Mouse (Mus musculus) left cerebral cortex, postnatal 4 days (tissue): Measurements from ENCODE around the gene Kif18b. TPM values are rescaled to one million over a fixed set of nuclear protein-coding genes. Genes with fewer than 3 reads are reported as not detected.

Experiments
- DNase-seq: peaks from one replicate; pipeline ENCODE4 v3.0.0-alpha.2; 2022
- intact Hi-C: fragments of 180-260 bp; cut with DNase I; formaldehyde crosslinking; loops from one replicate; pipeline ENCODE4 v1.15.1; 2025
- total RNA-seq, 2 experiments: library from RNA; stranded (reverse); gene quantifications; 2 replicates each; pipeline ENCODE4 v1.2.3; 2021

Gene Kif18b
- 1 to 10 TPM; 3.7 to 4.1 TPM for total RNA-seq

GRCm38 (mm10) chr11:102924557-102925350 lies at the start of gene Kif18b:
Gene Kif18b, minus strand, starts transcription at chr11:102925124.
- DNase-seq = peak; percentile 98
- intact Hi-C loops = no loop called here

GRCm38 (mm10) chr11:102972326-102972725 lies 47.4 kb upstream of the Kif18b start:
- intact Hi-C loops = no loop called here
- no peak for DNase-seq

GRCm38 (mm10) chr11:102971604-102972003 lies 46.7 kb upstream of the Kif18b start:
- DNase-seq = peak; percentile 75
- intact Hi-C loops = no loop called here

GRCm38 (mm10) chr11:102964547-102965091 lies 39.7 kb upstream of the Kif18b start:
- DNase-seq = no peak
- intact Hi-C loops = no loop called here

GRCm38 (mm10) chr11:102963855-102964546 lies 39.1 kb upstream of the Kif18b start:
- intact Hi-C loops = no loop called here
- no peak for DNase-seq

GRCm38 (mm10) chr11:102963246-102963854 lies 38.4 kb upstream of the Kif18b start:
- no peak for DNase-seq
- intact Hi-C loops = no loop called here

- intact Hi-C loops = no loop called here
- DNase-seq = no peak
Observed at GRCm38 (mm10) chr11:102962861-102963245, 37.9 kb upstream of the Kif18b start.

- no peak for DNase-seq
- intact Hi-C loops = no loop called here
Observed at GRCm38 (mm10) chr11:102961082-102961481, 36.2 kb upstream of the Kif18b start.

- DNase-seq = no peak
- intact Hi-C loops = no loop called here
Observed at GRCm38 (mm10) chr11:102958870-102959269, 33.9 kb upstream of the Kif18b start.

- intact Hi-C loops = no loop called here
- no peak for DNase-seq
Observed at GRCm38 (mm10) chr11:102958431-102958830, 33.5 kb upstream of the Kif18b start.

GRCm38 (mm10) chr11:102957692-102958091 lies 32.8 kb upstream of the Kif18b start:
- DNase-seq = peak; percentile 73
- intact Hi-C loops = no loop called here

GRCm38 (mm10) chr11:102956962-102957614 lies 32.2 kb upstream of the Kif18b start:
- peak; percentile 69 for DNase-seq

GRCm38 (mm10) chr11:102952922-102953321 lies 28.0 kb upstream of the Kif18b start:
- intact Hi-C loops = no loop called here
- DNase-seq = no peak

More at GRCm38 (mm10) chr11:102956962-102957614, 32.2 kb upstream of the Kif18b start:
- intact Hi-C loops = no loop called here

- intact Hi-C loops = no loop called here
- DNase-seq = peak; percentile 70
Observed at GRCm38 (mm10) chr11:102948043-102948961, 23.4 kb upstream of the Kif18b start.

- intact Hi-C loops = no loop called here
- no peak for DNase-seq
Observed at GRCm38 (mm10) chr11:102946992-102947343, 22.0 kb upstream of the Kif18b start.

GRCm38 (mm10) chr11:102946265-102946991 lies 21.5 kb upstream of the Kif18b start, which contains the start of gene C1ql1:
Gene C1ql1, minus strand, starts transcription at chr11:102946688.
- peak; percentile 92 for DNase-seq
- intact Hi-C loops = no loop called here

- intact Hi-C loops = no loop called here
Observed at GRCm38 (mm10) chr11:102945306-102946264, 20.7 kb upstream of the Kif18b start.

GRCm38 (mm10) chr11:102941236-102941635 lies 16.3 kb upstream of the Kif18b start:
- no peak for DNase-seq
- intact Hi-C loops = no loop called here

More at GRCm38 (mm10) chr11:102945306-102946264, 20.7 kb upstream of the Kif18b start:
- DNase-seq = no peak
